Comparison of ENCODE assay signal across 12 mouse cellular contexts in the genomic region with DNA sequence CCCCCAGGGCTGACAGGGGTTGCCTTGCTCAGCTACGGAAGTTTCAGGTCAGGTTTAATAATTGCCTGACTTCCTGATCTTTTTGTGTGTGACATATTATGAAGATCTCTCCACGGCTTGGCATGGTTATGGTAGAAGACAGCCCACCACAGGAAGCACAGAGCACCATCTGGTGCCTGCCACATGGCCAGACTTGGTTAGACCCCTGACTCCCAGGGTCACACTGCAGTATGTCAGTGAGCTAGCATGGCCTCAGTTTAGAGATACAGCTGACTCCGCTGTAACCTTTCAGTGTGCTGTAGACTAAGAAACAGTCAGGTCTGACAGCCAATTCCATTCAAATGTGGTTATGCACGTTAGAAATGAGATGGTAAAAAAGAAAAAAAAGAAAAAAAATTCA.
DNase-seq lines count a peak whose midpoint lies in the region; ATAC-seq lines count a peak whose summit lies in the region.
"Had no signal": no experiment of that assay in that cellular context is flagged by ENCODE, and none has a peak within 500 bp of the region (broad histone marks: within the 10 kb centered on the region; RNA-seq: fewer than 3 reads in every experiment).

No protein-coding gene starts in this region.

- intact Hi-C loops in left cerebral cortex, postnatal 25 days (cut with DNase I): no loop called here

- H3K9me3 ChIP-seq in hindbrain, embryonic 10.5 days: no peaks in the 10 kb centered on the region
- no peaks in the 10 kb centered on the region for H3K9me3 ChIP-seq in midbrain, embryonic 12.5 days

- no peak overlapping the region for H3K4me2 ChIP-seq in midbrain, embryonic 12.5 days (replicated peaks)
- H3K4me2 ChIP-seq: liver, embryonic 11.5 days had no signal

- H3K4me3 ChIP-seq in hindbrain, embryonic 10.5 days: no peak overlapping the region
- H3K4me3 ChIP-seq in midbrain, embryonic 12.5 days: no peak overlapping the region

- peak overlapping the region; percentile 8; the same call in 1 of the 2 replicates for H3K27ac ChIP-seq in hindbrain, embryonic 10.5 days
- H3K27ac ChIP-seq in midbrain, embryonic 12.5 days (replicated peaks): 0 out of 2 replicates have a peak overlapping the region, but pooled peaks have one; percentile 2

- H3K27me3 ChIP-seq in hindbrain, embryonic 10.5 days (ENCODE audit: insufficient read depth, poor library complexity, severe bottlenecking): no peaks in the 10 kb centered on the region
- H3K27me3 ChIP-seq in midbrain, embryonic 12.5 days: no peaks in the 10 kb centered on the region

- ATAC-seq in common myeloid progenitor, adult 5-6 weeks (replicated peaks; ENCODE audit: low read depth, poor library complexity, severe bottlenecking): peak; percentile 33
- ATAC-seq in midbrain, embryonic 12.5 days (ENCODE audit: low FRiP score, low read depth): no peak
- ATAC-seq: activated CD4-positive, CD25-positive, alpha-beta regulatory T cell, adult 4 months; inflammation-experienced regulatory T-cells, adult 6 months had no signal

- H3K4me1 ChIP-seq in hindbrain, embryonic 10.5 days (replicated peaks): peaks cover 52% of the 10 kb centered on the region
- peaks cover 15% of the 10 kb centered on the region for H3K4me1 ChIP-seq in midbrain, embryonic 12.5 days

- no peak overlapping the region for H3K9ac ChIP-seq in midbrain, embryonic 12.5 days (replicated peaks)

- H3K36me3 ChIP-seq in hindbrain, embryonic 10.5 days: peaks cover 18% of the 10 kb centered on the region
- peaks cover 4% of the 10 kb centered on the region; the same call in 1 of the 2 replicates for H3K36me3 ChIP-seq in midbrain, embryonic 12.5 days

- DNase-seq in cerebellum, postnatal 10 days: peak; percentile 81 to 86
- DNase-seq in cerebellum, adult 18-20 months: no peak
- DNase-seq in hindbrain, embryonic 10.5 days (ENCODE audit: low spot score): no peak
- DNase-seq in urinary bladder, adult 2 months (ENCODE audit: low spot score): no peak
- DNase-seq in spleen, postnatal 14 days (ENCODE audit: low spot score in 2 of 2): no peak
- no peak for DNase-seq in left cerebral cortex, postnatal 25 days (ENCODE audit: low spot score in 2 of 2)
- DNase-seq: lung, postnatal 36 days had no signal

- 64% methylated on average over 4 of the region's 4 CpGs for WGBS in hindbrain, embryonic 10.5 days
- WGBS in midbrain, embryonic 12.5 days: 81% methylated on average over 4 of the region's 4 CpGs

Comparison
In these comparisons a context has a peak if more than half of its experiments do, and no peak if none do; other contexts are left out.
1. DNase-seq: peak in cerebellum, postnatal 10 days (2 of 2); none in cerebellum, adult 18-20 months (0 of 2), hindbrain, embryonic 10.5 days (single experiment), urinary bladder, adult 2 months (single experiment), spleen, postnatal 14 days (0 of 2) and left cerebral cortex, postnatal 25 days (0 of 2).